Mouse (Mus musculus) gastrocnemius, adult 2 months (tissue): ENCODE measurements at regions not wholly inside any gene's neighbourhood (a gene's known extent, or its start where the extent isn't known, plus 50 kb on each side); places are given as distances from the start of the nearest gene placed in this dataset.

Experiments used
- DNase-seq: peaks from one replicate; pipeline ENCODE4 v3.0.0; 2022
- H3K27ac ChIP-seq: fragments of 200-600 bp; 2 replicates; pipeline ENCODE4 v1.8.1; 2022; ENCODE audit warnings: mild to moderate bottlenecking
- H3K4me3 ChIP-seq: fragments of 200-600 bp; 2 replicates; pipeline ENCODE4 v1.8.1; 2022; ENCODE audit warnings: mild to moderate bottlenecking, moderate library complexity
- CTCF ChIP-seq: fragments of 200-600 bp; IDR thresholded peaks from 2 replicates; pipeline ENCODE4 v1.8.1; 2022; ENCODE audit warnings: antibody characterized with exemption, mild to moderate bottlenecking, moderate library complexity
- intact Hi-C: fragments of 180-260 bp; cut with DNase I; formaldehyde crosslinking; loops from one replicate; pipeline ENCODE4 v1.15.1; 2025

DNA sequence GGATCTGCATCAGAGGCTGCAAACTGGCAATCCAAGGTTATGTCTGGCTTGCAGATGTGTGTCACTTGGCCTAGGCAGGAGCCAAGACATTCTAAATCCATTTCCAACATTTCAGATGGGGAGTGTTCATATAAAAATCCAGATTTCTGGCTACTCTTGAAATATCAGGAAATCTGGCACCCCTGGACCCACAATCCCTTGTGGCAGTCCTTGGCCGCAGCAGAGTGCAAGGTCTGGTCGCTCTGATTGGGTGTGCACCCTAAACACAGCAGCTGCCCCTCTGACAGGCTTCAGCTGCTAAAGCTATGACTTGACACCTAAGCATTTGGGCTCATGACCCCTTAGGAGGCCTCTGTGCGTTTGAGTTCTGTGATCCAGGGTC is 83.7 kb downstream of the E030025P04Rik start:
- Histone ChIP-seq H3K4me3 (no peak overlapping the region), H3K27ac (no peak overlapping the region)
- peak; percentile 51 for DNase-seq
- TF ChIP-seq CTCF: no peak
- intact Hi-C loops: no loop called here

DNA sequence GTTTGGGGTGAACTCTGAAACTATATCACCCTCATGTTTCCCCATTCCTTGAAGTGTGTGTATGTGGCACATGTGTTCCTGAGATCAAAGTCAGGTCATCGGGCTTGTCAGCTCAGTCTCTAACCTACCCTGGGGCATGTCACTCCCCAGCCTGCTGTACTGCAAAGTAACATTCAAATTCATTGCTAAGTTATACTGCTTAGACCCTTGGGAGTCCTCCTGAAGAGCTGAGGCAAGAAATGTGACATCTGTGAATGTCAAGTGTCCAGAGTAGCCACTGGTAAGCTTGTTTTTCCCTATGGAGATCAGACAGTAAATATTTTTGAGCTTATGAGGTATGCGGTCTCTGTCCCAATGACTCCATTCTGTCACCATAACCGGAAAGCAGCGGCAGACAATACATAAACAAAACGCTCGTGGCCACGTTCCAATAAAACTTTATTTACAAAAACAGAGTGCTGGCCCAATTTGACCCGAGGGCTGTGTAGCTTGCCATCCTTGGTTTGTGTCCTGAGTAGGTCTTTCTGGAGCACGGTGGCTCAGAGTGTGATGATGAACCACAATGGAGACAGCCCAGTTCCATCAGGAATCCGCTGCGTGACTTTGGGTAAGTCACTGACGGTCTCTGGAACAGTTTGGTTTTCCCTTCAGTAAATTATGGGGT is 84.2 kb downstream of the E030025P04Rik start:
- Histone ChIP-seq H3K27ac (no peak overlapping the region), H3K4me3 (no peak overlapping the region)
- no peak for TF ChIP-seq CTCF
- no peak for DNase-seq
- intact Hi-C loops: no loop called here

DNA sequence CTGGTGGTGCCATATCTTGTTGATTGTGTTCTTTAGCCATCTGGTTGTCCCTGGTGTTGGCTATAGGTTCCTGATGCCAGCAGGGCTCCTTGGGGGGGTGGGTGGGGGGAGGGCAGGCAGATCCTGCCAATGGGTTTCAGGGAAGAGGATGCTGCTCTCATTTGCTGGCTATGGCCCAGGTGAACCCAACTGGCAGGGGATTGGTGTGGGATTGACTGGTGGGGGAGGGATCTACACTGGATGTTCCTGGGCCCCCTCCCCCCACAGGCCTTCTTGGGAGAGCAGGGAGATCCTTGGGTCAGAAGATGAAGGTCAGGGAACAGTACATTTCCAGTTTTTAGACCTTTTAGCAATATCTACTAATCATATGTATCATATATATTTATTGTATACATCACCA is 86.1 kb downstream of the E030025P04Rik start:
- intact Hi-C loops: no loop called here
- no peak overlapping the region for H3K4me3 ChIP-seq
- no peak for TF ChIP-seq CTCF

DNA sequence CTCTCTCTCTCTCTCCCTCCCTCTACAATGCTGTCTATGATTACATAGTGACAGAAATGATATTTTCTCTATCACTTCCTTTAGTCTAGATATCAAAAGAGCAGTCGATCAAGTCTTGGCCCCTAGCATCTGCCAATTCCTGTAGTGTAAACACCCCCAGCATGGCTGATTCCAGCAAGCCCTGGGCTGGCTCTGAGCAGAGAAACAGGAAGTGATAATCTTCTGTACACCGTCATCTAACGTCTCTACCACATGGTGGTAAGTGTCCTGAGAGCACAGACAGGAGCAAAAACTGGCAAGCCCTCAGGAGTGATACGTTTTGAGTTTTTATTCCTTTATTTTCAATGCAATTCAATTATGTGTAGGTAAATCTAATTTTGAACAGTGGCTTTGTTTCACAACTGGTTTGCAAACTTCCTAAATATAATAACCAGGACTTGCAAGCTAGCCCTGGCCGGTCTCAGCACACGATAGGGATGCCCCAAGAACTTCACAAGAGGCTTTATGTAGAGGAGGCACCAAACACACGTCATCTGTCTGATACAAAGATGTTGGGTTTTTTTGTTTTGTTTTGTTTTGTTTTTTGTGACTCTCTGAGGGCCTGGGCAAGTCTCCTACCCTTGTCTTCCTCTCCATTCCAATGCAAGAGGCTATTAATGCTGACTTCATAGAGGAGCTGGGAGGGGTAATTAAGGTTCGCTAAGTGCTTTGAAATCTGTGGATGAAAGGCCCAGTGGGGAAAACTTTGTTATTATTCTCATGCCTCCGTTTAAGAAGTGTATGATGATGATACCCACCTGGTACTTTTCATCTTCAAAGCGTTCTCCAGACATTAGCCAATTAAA is 95.7 kb downstream of the E030025P04Rik start:
- Histone ChIP-seq H3K27ac (no peak overlapping the region), H3K4me3 (no peak overlapping the region)
- no peak for DNase-seq
- intact Hi-C loops: no loop called here
- TF ChIP-seq CTCF: no peak

More for the DNA sequence above, 86.1 kb downstream of the E030025P04Rik start:
- DNase-seq: no peak
- H3K27ac ChIP-seq: no peak overlapping the region

DNA sequence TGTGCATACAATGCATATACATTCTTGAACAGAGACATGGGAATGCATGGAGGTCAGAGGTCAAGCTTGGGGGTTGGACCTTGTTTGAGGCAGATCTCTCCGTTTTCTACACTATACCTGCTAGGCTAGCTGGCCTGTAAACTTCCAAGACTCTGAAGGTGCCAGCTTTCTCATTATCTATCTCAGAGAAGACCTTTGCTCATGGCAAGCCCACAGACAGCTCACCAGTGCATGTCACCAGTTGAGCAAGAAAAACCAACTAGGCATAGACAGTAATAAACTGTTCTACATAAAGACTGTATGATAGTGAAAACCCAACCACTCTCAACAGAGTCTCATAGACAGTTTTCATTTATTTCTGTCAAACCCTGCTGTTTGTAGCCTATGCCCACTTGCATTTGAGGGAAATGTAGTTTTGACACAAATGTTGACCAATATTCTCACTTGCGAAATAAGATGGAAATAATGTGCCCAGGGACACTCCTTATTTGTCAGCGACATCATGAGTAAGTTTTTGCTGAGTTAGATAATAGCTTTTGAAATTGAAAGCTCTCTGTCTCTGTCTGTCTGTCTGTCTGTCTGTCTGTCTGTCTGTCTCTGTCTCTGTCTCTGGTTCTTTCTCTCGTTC is 96.6 kb downstream of the E030025P04Rik start:
- DNase-seq: no peak
- H3K27ac ChIP-seq: no peak overlapping the region
- no peak overlapping the region for H3K4me3 ChIP-seq
- no peak for TF ChIP-seq CTCF
- intact Hi-C loops: no loop called here

DNA sequence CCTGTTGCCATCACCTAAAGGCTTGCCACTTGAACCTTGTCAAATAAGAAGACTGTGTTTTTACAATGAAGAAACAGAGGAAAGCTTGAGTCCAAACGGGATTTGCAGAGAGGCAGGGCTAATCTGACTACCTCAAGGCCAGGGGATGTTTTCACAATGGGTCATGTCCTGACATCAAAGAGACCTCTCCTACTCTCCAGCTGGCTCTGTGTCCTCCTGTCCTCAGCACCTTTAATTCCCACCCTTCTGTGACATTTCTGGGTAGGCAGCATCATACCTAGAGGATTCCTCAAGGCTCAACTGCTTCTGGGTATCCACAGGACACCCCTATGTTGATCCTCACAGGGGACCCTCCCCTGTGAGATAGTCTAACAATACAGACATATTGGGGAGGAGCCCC is 97.7 kb downstream of the E030025P04Rik start:
- intact Hi-C loops: no loop called here
- Histone ChIP-seq H3K4me3 (no peak overlapping the region), H3K27ac (no peak overlapping the region)
- DNase-seq: no peak
- no peak for TF ChIP-seq CTCF

DNA sequence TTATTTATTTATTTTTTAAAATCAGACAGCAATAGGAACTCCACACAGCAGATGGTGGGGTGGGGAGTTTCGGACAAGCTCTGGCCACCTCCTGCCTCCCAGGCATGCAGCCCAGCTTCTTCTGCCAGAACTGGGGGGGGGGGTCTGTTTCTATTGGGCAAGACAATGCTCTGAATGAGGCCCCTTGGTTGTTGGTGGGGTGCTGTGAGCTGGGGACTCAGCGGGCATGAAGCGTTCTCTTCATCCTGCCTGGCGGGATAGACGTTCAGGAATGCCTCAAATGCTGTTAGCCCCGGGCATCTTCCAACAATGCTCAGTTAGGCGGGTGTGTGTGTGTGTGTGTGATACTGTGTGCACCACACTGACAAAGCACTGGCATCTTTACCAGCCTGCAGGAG is 103.7 kb downstream of the E030025P04Rik start:
- DNase-seq: no peak
- intact Hi-C loops: no loop called here
- no peak for TF ChIP-seq CTCF
- Histone ChIP-seq H3K4me3 (no peak overlapping the region), H3K27ac (no peak overlapping the region)

DNA sequence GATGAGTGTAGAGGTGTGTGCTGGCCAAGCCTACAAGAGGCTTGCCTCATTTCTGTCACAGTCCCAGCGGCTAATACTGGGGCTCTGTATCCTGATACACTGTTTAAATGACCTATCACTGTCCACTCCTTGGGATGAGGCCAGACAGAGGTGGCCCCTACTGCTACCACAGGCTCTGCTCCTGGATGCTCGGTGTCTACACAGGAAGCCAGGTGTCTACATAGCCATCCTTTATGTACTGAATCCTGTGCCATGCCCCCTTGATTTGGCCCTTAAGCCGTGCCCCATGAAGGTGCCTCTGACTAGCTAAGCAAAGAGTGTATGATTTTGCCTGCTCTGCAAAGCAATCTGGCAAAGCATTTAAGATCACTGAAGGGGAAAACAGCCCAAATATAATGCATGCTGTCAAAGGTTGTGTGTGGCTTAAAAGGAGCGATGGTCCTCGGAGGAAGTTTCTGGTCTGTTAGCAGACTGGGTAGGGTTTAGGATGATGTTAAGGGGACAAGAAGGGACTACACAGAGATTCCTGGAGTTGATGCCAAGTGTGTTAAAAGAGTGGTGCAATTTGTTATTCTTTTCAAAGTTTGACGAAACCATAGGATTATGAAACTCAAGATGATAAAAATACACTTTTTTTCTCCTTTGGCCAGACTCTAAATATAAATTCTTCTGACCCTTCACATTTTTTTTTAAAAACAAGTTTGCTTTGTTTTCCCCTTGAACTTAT is 104.2 kb downstream of the E030025P04Rik start:
- Histone ChIP-seq H3K4me3 (no peak overlapping the region), H3K27ac (no peak overlapping the region)
- no peak for TF ChIP-seq CTCF
- no peak for DNase-seq
- intact Hi-C loops: no loop called here

DNA sequence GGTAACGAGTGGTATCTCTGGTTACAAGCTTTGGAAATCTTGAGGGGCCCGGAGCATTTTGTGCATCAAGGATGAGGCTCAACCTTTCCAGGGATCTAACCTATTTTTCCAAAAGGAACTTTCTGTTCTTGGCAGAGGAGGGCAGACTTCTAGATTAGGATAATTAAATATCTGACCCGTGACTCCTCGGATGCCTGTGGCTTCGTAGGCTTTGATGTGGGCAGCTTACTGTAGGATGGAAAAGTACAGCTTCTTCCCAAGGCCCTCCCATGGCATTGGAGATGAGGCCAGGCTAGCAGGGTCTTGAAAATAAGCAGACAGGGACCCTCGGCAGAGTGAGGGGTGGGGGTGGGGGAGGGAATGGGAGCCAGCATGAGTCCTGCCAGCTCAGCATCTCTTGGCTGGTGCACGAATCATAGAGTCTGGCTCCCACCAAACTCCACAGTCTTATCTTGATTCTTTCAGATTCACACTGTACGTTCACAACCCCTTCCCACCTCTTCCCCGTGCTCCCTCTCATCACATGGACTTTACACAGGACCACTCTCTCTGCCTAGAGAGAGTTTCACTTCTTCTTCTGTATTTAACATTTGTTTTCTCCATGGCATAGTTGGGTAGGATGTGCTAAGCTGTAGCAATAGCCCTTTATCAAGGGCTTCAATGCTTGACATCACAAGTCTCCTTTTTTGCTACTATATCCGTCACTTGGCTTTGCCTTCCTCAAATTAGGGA is 104.9 kb downstream of the E030025P04Rik start:
- TF ChIP-seq CTCF: no peak
- Histone ChIP-seq H3K4me3 (no peak overlapping the region), H3K27ac (no peak overlapping the region)
- DNase-seq: no peak
- intact Hi-C loops: no loop called here

DNA sequence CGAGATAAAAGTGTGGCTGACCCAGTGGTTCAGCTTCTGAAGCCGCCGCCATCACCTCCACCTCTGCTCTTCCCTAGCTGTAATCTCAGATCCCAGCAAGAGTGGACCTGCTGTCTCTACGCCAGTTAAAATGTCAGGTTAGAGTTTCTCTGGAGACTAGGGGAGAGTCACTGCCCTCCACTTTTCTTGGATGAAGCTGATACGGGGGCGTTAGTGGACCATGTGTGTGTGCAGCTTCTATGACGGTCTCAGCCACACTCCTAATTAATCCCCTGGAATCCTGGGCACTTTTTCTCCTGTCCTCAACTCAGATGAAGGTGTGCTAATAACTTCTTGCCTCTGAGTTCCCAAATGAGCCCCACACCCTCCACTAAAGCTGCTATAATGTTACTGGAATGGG is 106.0 kb downstream of the E030025P04Rik start:
- H3K27ac ChIP-seq: no peak overlapping the region
- no peak for TF ChIP-seq CTCF
- no peak overlapping the region for H3K4me3 ChIP-seq
- intact Hi-C loops: no loop called here
- no peak for DNase-seq

DNA sequence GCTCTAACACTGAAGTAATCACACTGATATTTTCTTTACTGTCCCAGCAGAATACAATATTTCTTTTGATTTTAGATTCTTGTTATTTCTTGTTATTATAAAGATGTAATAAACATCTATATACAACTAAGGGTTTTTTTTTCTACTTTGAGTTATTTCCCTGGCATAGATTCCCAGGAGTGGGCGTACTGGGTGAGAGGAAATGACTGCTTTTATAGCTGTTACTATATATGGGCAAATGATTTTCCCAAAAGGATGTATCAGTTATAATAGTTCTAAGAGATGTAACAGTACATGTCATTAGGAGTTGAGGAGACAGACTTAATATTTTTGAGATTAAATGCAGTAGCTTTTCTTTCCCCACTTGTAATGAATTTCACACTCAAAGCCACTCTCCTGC is 109.6 kb downstream of the E030025P04Rik start:
- intact Hi-C loops: no loop called here
- no peak for DNase-seq
- Histone ChIP-seq H3K4me3 (no peak overlapping the region), H3K27ac (no peak overlapping the region)
- TF ChIP-seq CTCF: no peak

DNA sequence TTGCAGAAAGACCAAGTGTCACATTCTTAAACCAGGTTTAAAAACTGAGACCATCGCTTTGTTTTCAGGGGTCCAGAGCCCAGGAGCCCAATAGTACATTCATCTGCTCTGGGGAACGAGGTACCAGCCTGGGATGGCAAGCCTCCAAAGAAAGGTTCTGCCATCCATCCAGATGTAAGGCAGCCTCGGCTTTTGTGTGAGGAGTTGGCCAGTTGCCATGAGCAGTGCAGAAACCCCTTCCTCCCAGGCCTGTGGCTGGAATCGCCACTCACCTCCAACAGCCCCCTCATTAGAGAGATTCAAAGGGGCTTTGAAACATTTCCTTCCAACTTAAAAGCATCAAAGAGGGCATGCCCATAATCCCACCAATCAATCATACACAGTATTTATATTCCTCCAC is 110.1 kb downstream of the E030025P04Rik start:
- no peak for TF ChIP-seq CTCF
- Histone ChIP-seq H3K4me3 (no peak overlapping the region), H3K27ac (no peak overlapping the region)
- DNase-seq: no peak
- intact Hi-C loops: no loop called here
